In genomic region chrX:12155068-12155840, GRCm38 (mm10) we compare ENCODE assay signal across 9 mouse cellular contexts. TPM values are rescaled to one million over a fixed set of nuclear protein-coding genes. Genes with fewer than 3 reads are reported as not detected.
DNase-seq lines count a peak whose midpoint lies in the region; ATAC-seq and TF ChIP-seq lines count a peak whose summit lies in the region.
"Had no signal": no experiment of that assay in that cellular context is flagged by ENCODE, and none has a peak within 500 bp of the region (broad histone marks: within the 10 kb centered on the region; RNA-seq: fewer than 3 reads in every experiment).

No protein-coding gene starts in this region.

- TF ChIP-seq CTCF in E14TG2a.4 (conservative IDR thresholded peaks at IDR 0.05; ENCODE audit: low read length): no peak
- no peak for TF ChIP-seq CTCF in heart, postnatal 0 days (IDR thresholded peaks at IDR 0.05; ENCODE audit: low read depth)
- no peak for TF ChIP-seq CTCF in liver, postnatal 0 days (IDR thresholded peaks at IDR 0.05; ENCODE audit: low read depth)

- 6% methylated on average over 30 of the region's 30 CpGs for WGBS in heart, embryonic 12.5 days
- WGBS in heart, postnatal 0 days: 25% methylated on average over 23 of the region's 30 CpGs
- 19% methylated on average over 29 of the region's 30 CpGs for WGBS in liver, postnatal 0 days (ENCODE audit: insufficient replicate concordance)

- peaks cover 87% of the 10 kb centered on the region for H3K27me3 ChIP-seq in heart, embryonic 12.5 days (replicated peaks)
- peaks cover 37% of the 10 kb centered on the region for H3K27me3 ChIP-seq in E14TG2a.4 (ENCODE audit: insufficient read depth, low read length)
- peaks cover 8% of the 10 kb centered on the region; the same call in 1 of the 2 replicates for H3K27me3 ChIP-seq in heart, postnatal 0 days (ENCODE audit: control insufficient read depth, insufficient read depth, low read length)
- peaks cover 67% of the 10 kb centered on the region for H3K27me3 ChIP-seq in liver, postnatal 0 days (ENCODE audit: insufficient read depth, low read length)
- H3K27me3 ChIP-seq: CH12.LX had no signal

- no peak for DNase-seq in heart, adult 8-10 months (ENCODE audit: low spot score)
- no peak for DNase-seq in heart, postnatal 0 days (ENCODE audit: low spot score)
- no peak for DNase-seq in liver, postnatal 0 days
- DNase-seq in layer of hippocampus, adult 9-10 months (ENCODE audit: low spot score): no peak
- no peak for DNase-seq in cerebellum, adult 9-11 months
- no peak for DNase-seq in natural killer cell, adult 2 months (ENCODE audit: low spot score in 2 of 2)

- H3K27ac ChIP-seq in heart, embryonic 12.5 days (ENCODE audit: poor library complexity, severe bottlenecking): no peak overlapping the region; the same call in 1 of the 2 replicates
- peak overlapping the region; percentile 44 for H3K27ac ChIP-seq in heart, postnatal 0 days (ENCODE audit: low read depth)
- no peak overlapping the region for H3K27ac ChIP-seq in liver, postnatal 0 days (ENCODE audit: low read depth)

- no peaks in the 10 kb centered on the region for H3K9me3 ChIP-seq in heart, embryonic 12.5 days (replicated peaks)
- H3K9me3 ChIP-seq in E14TG2a.4 (ENCODE audit: low read length): no peaks in the 10 kb centered on the region
- H3K9me3 ChIP-seq in heart, postnatal 0 days (replicated peaks; ENCODE audit: control insufficient read depth, low read length): no peaks in the 10 kb centered on the region
- no peaks in the 10 kb centered on the region for H3K9me3 ChIP-seq in liver, postnatal 0 days (ENCODE audit: low read length)

- no peaks in the 10 kb centered on the region for H3K36me3 ChIP-seq in heart, embryonic 12.5 days
- H3K36me3 ChIP-seq in E14TG2a.4 (ENCODE audit: insufficient read depth, low read length): no peaks in the 10 kb centered on the region
- no peaks in the 10 kb centered on the region for H3K36me3 ChIP-seq in heart, postnatal 0 days (replicated peaks; ENCODE audit: control insufficient read depth, insufficient read depth, low read length)
- H3K36me3 ChIP-seq in liver, postnatal 0 days (replicated peaks; ENCODE audit: insufficient read depth, low read length): no peaks in the 10 kb centered on the region

- no peak for ATAC-seq in heart, embryonic 12.5 days (ENCODE audit: insufficient number of reproducible peaks, low FRiP score)
- ATAC-seq in heart, postnatal 0 days (ENCODE audit: insufficient read depth, low read depth): no peak
- no peak for ATAC-seq in liver, postnatal 0 days

- H3K4me1 ChIP-seq in heart, embryonic 12.5 days (replicated peaks): peaks cover 44% of the 10 kb centered on the region
- H3K4me1 ChIP-seq in E14TG2a.4 (replicated peaks; ENCODE audit: low read depth, low read length): peaks cover 55% of the 10 kb centered on the region
- H3K4me1 ChIP-seq in heart, postnatal 0 days (ENCODE audit: control insufficient read depth, insufficient read depth): peaks cover 13% of the 10 kb centered on the region; the same call in 1 of the 2 replicates
- H3K4me1 ChIP-seq in liver, postnatal 0 days (ENCODE audit: insufficient read depth): peaks cover 9% of the 10 kb centered on the region

- peak overlapping the region; percentile 36 for H3K4me3 ChIP-seq in heart, embryonic 12.5 days
- peak overlapping the region; percentile 57 for H3K4me3 ChIP-seq in E14TG2a.4 (replicated peaks; ENCODE audit: low read length)
- H3K4me3 ChIP-seq in heart, postnatal 0 days (ENCODE audit: low read depth, low read length): peak overlapping the region; percentile 38
- H3K4me3 ChIP-seq in liver, postnatal 0 days (ENCODE audit: low read depth, low read length): peak overlapping the region; percentile 26

- peak overlapping the region; percentile 60 for H3K9ac ChIP-seq in heart, embryonic 12.5 days
- peak overlapping the region; percentile 50 for H3K9ac ChIP-seq in heart, postnatal 0 days (replicated peaks; ENCODE audit: low read depth, low read length)
- peak overlapping the region; percentile 34; the same call in 1 of the 2 replicates for H3K9ac ChIP-seq in liver, postnatal 0 days (replicated peaks)

- TF ChIP-seq EP300 in heart, postnatal 0 days (IDR thresholded peaks at IDR 0.05; ENCODE audit: low read depth): no peak
- no peak for TF ChIP-seq EP300 in liver, postnatal 0 days (IDR thresholded peaks at IDR 0.05; ENCODE audit: low read depth)

- H3K4me2 ChIP-seq in heart, embryonic 12.5 days: peak overlapping the region; percentile 75
- peak overlapping the region; percentile 67 for H3K4me2 ChIP-seq in heart, postnatal 0 days (ENCODE audit: low read depth, low read length)
- H3K4me2 ChIP-seq in liver, postnatal 0 days (ENCODE audit: low read depth, low read length): peak overlapping the region; percentile 61

RNA-seq across cellular contexts. Expression of gene Bcor, which starts 4.9 kb away (rescaled TPM):
- 20.3 and 23.4 TPM in 2 replicates for polyA plus RNA-seq in heart, embryonic 12.5 days (2016; fragmentation: Nextera tagmentation; extraction: Ambion mirVana)
- total RNA-seq in heart, adult 8-10 months (2022): 10 to 100 TPM; 18.7 to 23.4 (median 20.5) TPM
- total RNA-seq in heart, postnatal 0 days (2014; rRNA removed; ENCODE audit: low replicate concordance): 25.7 and 35.5 TPM in 2 replicates
- polyA plus RNA-seq in heart, postnatal 0 days (2015; fragmentation: Nextera tagmentation; extraction: Ambion mirVana): 8.9 and 10.1 TPM in 2 replicates
- polyA plus RNA-seq in liver, postnatal 0 days (2015; fragmentation: Nextera tagmentation; extraction: Ambion mirVana): 4.0 and 4.2 TPM in 2 replicates
